Mouse (Mus musculus) hindbrain, embryonic 16.5 days (tissue): Measurements from ENCODE around the gene Cox19. TPM values are rescaled to one million over a fixed set of nuclear protein-coding genes. Genes with fewer than 3 reads are reported as not detected.
A peak's percentile ranks its signal among the peaks of the same experiment; 100 is the strongest.

ENCODE experiments used
- ATAC-seq: fragments of 200-750 bp; cut with Nextera tagmentation; 2 replicates; pipeline ENCODE4 v1.8.0; 2017; ENCODE audit warnings: moderate TSS enrichment, moderate library complexity
- H3K27ac ChIP-seq: fragments of 300-500 bp; sonication (generic); 2 replicates; pipeline ENCODE4 v1.5.1; 2014; ENCODE audit warnings: low read depth, mild to moderate bottlenecking, control low read depth, low read length, moderate library complexity
- H3K27me3 ChIP-seq: fragments of 300-500 bp; sonication (generic); replicated peaks from 2 replicates; pipeline ENCODE4 v1.6.1; 2014; ENCODE audit warnings: low read length; ENCODE audit not compliant: control insufficient read depth, insufficient read depth
- H3K36me3 ChIP-seq: fragments of 300-500 bp; sonication (generic); 2 replicates; pipeline ENCODE4 v1.6.1; 2014; ENCODE audit warnings: mild to moderate bottlenecking, low read length, moderate library complexity, mixed read lengths; ENCODE audit not compliant: control insufficient read depth, insufficient read depth
- H3K4me1 ChIP-seq: fragments of 300-500 bp; sonication (generic); 2 replicates; pipeline ENCODE4 v1.6.1; 2014; ENCODE audit warnings: low read depth, low read length; ENCODE audit not compliant: control insufficient read depth, insufficient read depth
- H3K4me2 ChIP-seq: fragments of 300-500 bp; sonication (generic); 2 replicates; pipeline ENCODE4 v1.6.1; 2014; ENCODE audit warnings: mild to moderate bottlenecking, low read length, control low read depth, moderate library complexity
- H3K4me3 ChIP-seq: fragments of 300-500 bp; sonication (generic); 2 replicates; pipeline ENCODE4 v1.5.1; 2014; ENCODE audit warnings: mild to moderate bottlenecking, low read length, control low read depth, moderate library complexity
- H3K9ac ChIP-seq: fragments of 300-500 bp; sonication (generic); 2 replicates; pipeline ENCODE4 v1.6.1; 2014; ENCODE audit warnings: low read depth, mild to moderate bottlenecking, control low read depth, low read length, moderate library complexity
- H3K9me3 ChIP-seq: fragments of 300-500 bp; sonication (generic); 2 replicates; pipeline ENCODE4 v1.6.1; 2014; ENCODE audit warnings: mild to moderate bottlenecking, low read length, moderate library complexity; ENCODE audit not compliant: control insufficient read depth
- WGBS: fragments of 180-500 bp; shearing (Covaris S2); extraction: QIAGEN DNeasy Blood & Tissue Kit; methylation state at CpG from one replicate; pipeline ENCODE4 v1.1.7; 2014; 5-methylcytosine and 5-hydroxymethylcytosine counted together
- polyA plus RNA-seq: library from polyadenylated mRNA; unstranded; fragments of >200 nt; fragmentation: Nextera tagmentation; extraction: Ambion mirVana; gene quantifications from 2 replicates; pipeline ENCODE4 v1.2.1, GENCODE M21; 2015

Cox19 gene
- polyA plus RNA-seq, 1 experiment from 2014 or later, result 95.1 TPM

GRCm38 (mm10) chr5:139358653-139359052 is 7.4 kb upstream of the Cox19 start:
- H3K4me2 ChIP-seq, result no peak overlapping the region
- ATAC-seq, result no peak
- no peaks in the 10 kb centered on the region for H3K9me3 ChIP-seq
- no peaks in the 10 kb centered on the region for H3K4me1 ChIP-seq
- peaks cover 5% of the 10 kb centered on the region; the same call in 1 of the 2 replicates for H3K36me3 ChIP-seq
- no peak overlapping the region for H3K27ac ChIP-seq
- H3K9ac ChIP-seq, result no peak overlapping the region
- WGBS, result 80% methylated on average over 2 of the region's 2 CpGs
- no peaks in the 10 kb centered on the region for H3K27me3 ChIP-seq
- H3K4me3 ChIP-seq, result no peak overlapping the region

- H3K36me3 ChIP-seq, result peaks cover under 1% of the 10 kb centered on the region; the same call in 1 of the 2 replicates
- no peaks in the 10 kb centered on the region for H3K27me3 ChIP-seq
- no peak overlapping the region for H3K4me3 ChIP-seq
- H3K9ac ChIP-seq, result no peak overlapping the region
- 34% methylated on average over 19 of the region's 19 CpGs for WGBS
- no peak overlapping the region for H3K27ac ChIP-seq
- no peaks in the 10 kb centered on the region for H3K9me3 ChIP-seq
- ATAC-seq, result no peak
- no peak overlapping the region for H3K4me2 ChIP-seq
- no peaks in the 10 kb centered on the region for H3K4me1 ChIP-seq
These were observed 4.1 kb upstream of the Cox19 start for GRCm38 (mm10) chr5:139355235-139355772.

GRCm38 (mm10) chr5:139353946-139354345 is 2.7 kb upstream of the Cox19 start:
- WGBS, result 90% methylated on average over 11 of the region's 11 CpGs
- Histone ChIP-seq H3K4me1 (no peaks in the 10 kb centered on the region), H3K27me3 (no peaks in the 10 kb centered on the region), H3K9me3 (no peaks in the 10 kb centered on the region), H3K36me3 (no peaks in the 10 kb centered on the region), H3K27ac (no peak overlapping the region), H3K9ac (no peak overlapping the region), H3K4me3 (no peak overlapping the region), H3K4me2 (no peak overlapping the region)
- ATAC-seq, result no peak

GRCm38 (mm10) chr5:139353496-139353895 is 2.3 kb upstream of the Cox19 start:
- H3K27ac ChIP-seq, result no peak overlapping the region
- no peaks in the 10 kb centered on the region; the same call in 1 of the 2 replicates for H3K27me3 ChIP-seq
- no peak overlapping the region for H3K4me2 ChIP-seq
- no peaks in the 10 kb centered on the region for H3K36me3 ChIP-seq
- no peaks in the 10 kb centered on the region for H3K9me3 ChIP-seq
- no peaks in the 10 kb centered on the region for H3K4me1 ChIP-seq
- H3K4me3 ChIP-seq, result no peak overlapping the region
- ATAC-seq, result no peak
- 57% methylated on average over 10 of the region's 10 CpGs for WGBS
- H3K9ac ChIP-seq, result no peak overlapping the region

GRCm38 (mm10) chr5:139352317-139352716 is 1.1 kb upstream of the Cox19 start, which contains the start of gene Cyp2w1:
Cyp2w1 (plus strand) TSS chr5:139352617.
- no peaks in the 10 kb centered on the region; the same call in 1 of the 2 replicates for H3K27me3 ChIP-seq
- no peak within 1 kb of the TSS for H3K4me2 ChIP-seq

GRCm38 (mm10) chr5:139351628-139352027 is 410 bp upstream of the Cox19 start:
- WGBS, result 40% methylated on average over 8 of the region's 8 CpGs
- H3K9me3 ChIP-seq, result no peaks in the 10 kb centered on the region
- H3K4me2 ChIP-seq, result no peak overlapping the region
- no peak overlapping the region for H3K9ac ChIP-seq
- H3K4me3 ChIP-seq, result no peak overlapping the region
- no peak for ATAC-seq
- H3K4me1 ChIP-seq, result no peaks in the 10 kb centered on the region
- H3K36me3 ChIP-seq, result no peaks in the 10 kb centered on the region
- H3K27me3 ChIP-seq, result no peaks in the 10 kb centered on the region; the same call in 1 of the 2 replicates
- H3K27ac ChIP-seq, result no peak overlapping the region

More at GRCm38 (mm10) chr5:139352317-139352716, 1.1 kb upstream of the Cox19 start, which contains the start of gene Cyp2w1:
- WGBS, result 63% methylated on average over 6 of the region's 6 CpGs
- Histone ChIP-seq H3K9me3 (no peaks in the 10 kb centered on the region), H3K4me1 (no peaks in the 10 kb centered on the region), H3K36me3 (no peaks in the 10 kb centered on the region), H3K9ac (no peak within 1 kb of the TSS), H3K4me3 (no peak within 1 kb of the TSS), H3K27ac (no peak within 1 kb of the TSS)
- ATAC-seq, result no peak

- Histone ChIP-seq H3K4me1 (no peaks in the 10 kb centered on the region), H3K9ac (no peak overlapping the region), H3K36me3 (no peaks in the 10 kb centered on the region), H3K27me3 (no peaks in the 10 kb centered on the region; the same call in 1 of the 2 replicates), H3K9me3 (no peaks in the 10 kb centered on the region), H3K27ac (no peak overlapping the region), H3K4me3 (no peak overlapping the region), H3K4me2 (no peak overlapping the region)
- WGBS, result 82% methylated on average over 6 of the region's 6 CpGs
- no peak for ATAC-seq
These were observed 1.5 kb downstream of the Cox19 start for GRCm38 (mm10) chr5:139349713-139350112.

- Histone ChIP-seq H3K27me3 (no peaks in the 10 kb centered on the region; the same call in 1 of the 2 replicates), H3K9ac (no peak overlapping the region), H3K27ac (no peak overlapping the region), H3K4me3 (no peak overlapping the region), H3K4me2 (no peak overlapping the region), H3K9me3 (no peaks in the 10 kb centered on the region), H3K36me3 (peaks cover 4% of the 10 kb centered on the region; the same call in 1 of the 2 replicates), H3K4me1 (peaks cover 10% of the 10 kb centered on the region)
- no peak for ATAC-seq
- WGBS, result 47% methylated on average over 1 of the region's 1 CpGs
These were observed 4.0 kb downstream of the Cox19 start for GRCm38 (mm10) chr5:139347225-139347624.

GRCm38 (mm10) chr5:139345364-139345714 is 5.9 kb downstream of the Cox19 start:
- Histone ChIP-seq H3K36me3 (peaks cover 11% of the 10 kb centered on the region), H3K4me2 (peak overlapping the region; percentile 84), H3K27me3 (no peaks in the 10 kb centered on the region; the same call in 1 of the 2 replicates), H3K27ac (peak overlapping the region; percentile 67; the same call in 1 of the 2 replicates), H3K4me3 (peak overlapping the region; percentile 67), H3K9ac (peak overlapping the region; percentile 47), H3K4me1 (peaks cover 10% of the 10 kb centered on the region), H3K9me3 (no peaks in the 10 kb centered on the region)
- WGBS, result 11% methylated on average over 5 of the region's 5 CpGs
- peak; percentile 70 for ATAC-seq
